Mouse (Mus musculus): ENCODE measurements around the gene Myo10. TPM values are rescaled to one million over a fixed set of nuclear protein-coding genes. Genes with fewer than 3 reads are reported as not detected.

The Myo10 gene
- total RNA-seq, 2 experiments from 2014 or later: 65.4 to 82.1 TPM

GRCm38 (mm10) chr15:25608742-25609141 is 13.6 kb upstream of the Myo10 start:
- no peak for DNase-seq
- intact Hi-C loops (cut with DNase I): no loop called here

GRCm38 (mm10) chr15:25609253-25609652 is 13.1 kb upstream of the Myo10 start:
- no peak for DNase-seq
- intact Hi-C loops (cut with DNase I): no loop called here

- DNase-seq: no peak
- intact Hi-C loops (cut with DNase I): no loop called here
Measured at GRCm38 (mm10) chr15:25611178-25611577, 11.1 kb upstream of the Myo10 start.

GRCm38 (mm10) chr15:25620560-25620959 is 1.8 kb upstream of the Myo10 start:
- DNase-seq: no peak
- intact Hi-C loops (cut with DNase I): loop anchor here (5.0 kb wide), 2 partner anchors 133 to 167 kb away; no protein-coding TSS in a partner anchor

DNA sequence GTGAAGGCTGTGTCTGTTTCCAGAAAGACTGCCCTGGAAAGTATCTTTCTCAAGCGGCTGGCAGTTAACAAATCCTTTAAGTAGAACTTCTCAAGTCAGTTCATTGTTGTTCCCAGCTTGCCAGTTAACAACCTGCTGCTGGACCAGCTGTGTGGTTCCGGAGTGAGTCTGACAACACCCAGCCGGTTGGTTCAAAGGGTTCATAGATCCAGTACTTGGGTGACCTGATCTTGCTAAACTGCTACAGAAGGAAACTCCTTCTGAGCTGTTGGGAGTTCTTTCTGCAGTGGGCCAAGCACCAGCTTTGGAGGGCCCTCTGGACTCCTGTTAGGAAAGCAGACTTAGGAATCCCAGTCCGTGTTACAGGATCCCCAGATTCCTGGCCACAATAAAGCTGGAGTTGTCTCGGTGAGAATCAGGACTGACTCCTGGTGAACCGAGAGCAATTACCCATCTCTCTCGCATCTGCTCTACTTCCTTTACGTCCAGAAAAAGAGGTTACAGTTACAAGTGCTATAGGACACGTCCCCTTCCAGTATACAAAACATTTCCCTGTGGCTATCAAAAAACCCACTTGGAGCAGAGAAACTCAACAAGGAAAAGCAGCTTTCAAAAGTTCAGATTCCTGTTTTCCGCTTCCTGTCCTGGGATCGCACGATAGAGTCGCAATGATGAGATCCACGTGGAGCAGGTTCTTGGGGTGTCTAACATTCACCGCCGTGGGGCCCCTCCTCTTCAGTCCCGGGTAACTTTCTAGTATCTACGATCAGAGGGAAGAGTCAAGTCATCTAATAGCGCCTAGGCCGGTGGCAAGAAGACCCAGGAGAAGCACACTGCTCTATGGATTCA is 750 bp upstream of the Myo10 start:
- intact Hi-C loops (cut with DNase I): loop anchor here (1.0 to 5.0 kb wide), 5 partner anchors 39 to 166 kb away; no protein-coding TSS in a partner anchor
- DNase-seq: no peak

DNA sequence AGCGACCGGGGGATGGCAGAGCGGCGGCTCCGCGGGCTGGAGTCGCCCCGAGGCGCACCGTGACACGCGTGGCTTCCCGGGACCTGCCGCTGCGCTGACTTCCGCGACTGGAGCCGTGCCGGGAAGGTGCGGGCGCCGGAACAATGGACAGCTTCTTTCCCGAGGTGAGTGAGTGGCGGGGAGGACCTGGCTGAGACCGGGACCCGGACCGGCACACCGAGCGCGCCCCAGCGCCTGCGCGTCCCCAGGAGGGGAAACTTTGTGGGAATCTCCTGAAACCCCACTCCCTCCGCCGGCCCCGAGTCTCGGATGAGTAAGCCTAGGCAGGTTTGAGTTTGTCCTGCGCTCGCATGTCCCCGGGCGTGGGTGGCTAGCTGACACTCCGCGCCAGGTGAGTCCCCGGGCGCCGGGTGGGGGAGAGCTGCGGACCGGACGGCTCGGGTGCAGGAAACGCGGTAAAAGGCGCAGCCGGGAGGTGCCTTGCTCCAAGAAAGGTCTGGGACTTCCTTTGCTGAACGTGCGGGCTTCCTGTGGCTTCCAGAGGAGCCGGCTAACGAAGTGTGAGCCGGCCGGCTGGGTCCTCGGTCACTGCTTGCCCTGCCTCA is 644 bp downstream of the Myo10 start:
- intact Hi-C loops (cut with DNase I): loop anchor here (1.0 to 5.0 kb wide), 6 partner anchors 40 to 182 kb away; no protein-coding TSS in a partner anchor
- DNase-seq: peak; percentile 57 to 70

DNA sequence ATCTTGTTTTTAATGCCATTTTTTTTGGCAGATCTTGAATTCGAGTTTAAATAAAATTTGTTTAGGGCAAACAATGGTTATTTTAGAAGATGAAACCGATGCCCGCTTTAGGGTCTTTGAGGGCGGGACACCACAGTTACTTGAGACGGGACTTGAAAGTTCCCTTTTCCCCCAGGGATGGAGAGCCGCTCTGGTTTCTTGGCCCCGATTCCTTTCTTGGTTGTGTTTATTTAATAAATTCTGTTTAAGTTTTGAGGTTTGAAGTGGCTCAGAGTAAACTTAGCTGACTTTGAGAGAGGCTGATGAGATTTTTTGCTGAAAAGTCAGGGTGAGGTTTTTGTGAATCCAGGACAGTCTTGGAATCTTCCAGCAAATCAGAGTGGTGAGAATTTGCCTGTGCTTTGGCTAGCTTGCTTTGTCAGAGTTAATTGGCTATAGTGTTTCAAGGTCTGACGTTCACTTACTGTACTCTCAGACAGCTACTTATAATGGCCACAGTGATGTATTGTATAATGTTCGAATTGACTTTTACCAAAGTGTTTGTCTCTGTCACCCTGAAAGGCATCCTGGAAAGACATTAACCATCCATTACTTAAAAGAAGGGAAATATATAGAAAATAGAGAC is 1.3 kb downstream of the Myo10 start:
- intact Hi-C loops (cut with DNase I): loop anchor here (1.0 to 5.0 kb wide), 5 partner anchors 41 to 182 kb away; no protein-coding TSS in a partner anchor
- DNase-seq: no peak

- peak; percentile 47 to 55 for DNase-seq
- intact Hi-C loops (cut with DNase I): loop anchor here (5.0 kb wide), 2 partner anchors 137 to 163 kb away; no protein-coding TSS in a partner anchor
Measured at GRCm38 (mm10) chr15:25624263-25624662, 1.9 kb downstream of the Myo10 start.

DNA sequence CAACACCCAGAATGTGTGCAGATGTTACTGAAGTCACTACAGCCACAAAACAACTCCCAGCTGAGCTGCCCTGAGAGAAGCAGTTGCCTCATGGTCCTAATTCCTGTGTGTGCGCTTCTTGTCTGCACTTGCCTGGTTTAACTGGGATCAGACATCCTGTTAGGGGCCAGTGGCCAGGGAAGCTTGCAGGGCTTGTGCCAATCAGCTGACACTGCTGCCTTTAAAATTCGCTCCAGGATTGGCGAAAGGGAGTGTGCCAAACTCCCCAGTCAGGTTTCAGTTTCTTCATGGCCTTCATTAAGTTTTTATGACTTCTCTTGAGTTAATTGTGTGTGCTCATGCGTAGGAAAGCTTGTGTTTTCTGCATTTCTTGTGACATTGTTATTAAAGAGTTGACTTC is 3.1 kb downstream of the Myo10 start:
- intact Hi-C loops (cut with DNase I): no loop called here
- DNase-seq: no peak

GRCm38 (mm10) chr15:25627012-25627411 is 4.7 kb downstream of the Myo10 start:
- DNase-seq: no peak
- intact Hi-C loops (cut with DNase I): no loop called here

- intact Hi-C loops (cut with DNase I): no loop called here
Measured at GRCm38 (mm10) chr15:25628251-25628650, 5.9 kb downstream of the Myo10 start.

GRCm38 (mm10) chr15:25630716-25631115 is 8.4 kb downstream of the Myo10 start:
- intact Hi-C loops (cut with DNase I): no loop called here
- DNase-seq: no peak

More at GRCm38 (mm10) chr15:25628251-25628650, 5.9 kb downstream of the Myo10 start:
- no peak for DNase-seq

GRCm38 (mm10) chr15:25631332-25631731 is 9.0 kb downstream of the Myo10 start:
- DNase-seq: no peak
- intact Hi-C loops (cut with DNase I): no loop called here

DNA sequence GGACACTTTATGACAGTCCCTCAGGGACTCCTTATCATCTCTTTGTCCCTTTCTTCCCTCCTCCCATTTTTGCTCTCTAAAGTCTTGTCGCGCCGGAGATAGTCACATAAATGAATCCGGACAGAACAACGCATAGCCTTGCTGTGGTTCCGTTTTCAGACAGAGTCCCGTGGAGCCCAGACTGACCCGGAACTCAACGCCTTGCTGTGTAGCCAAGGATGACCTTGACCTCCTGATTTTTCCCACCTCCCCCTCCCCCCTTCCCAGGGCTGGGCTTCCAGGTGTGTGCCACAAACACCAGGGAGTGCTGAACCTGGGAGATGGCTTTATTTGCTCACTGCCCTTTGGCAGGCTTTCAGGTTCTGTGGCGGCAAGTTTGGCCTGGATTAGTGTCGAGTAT is 10.6 kb downstream of the Myo10 start:
- intact Hi-C loops (cut with DNase I): no loop called here
- no peak for DNase-seq

DNA sequence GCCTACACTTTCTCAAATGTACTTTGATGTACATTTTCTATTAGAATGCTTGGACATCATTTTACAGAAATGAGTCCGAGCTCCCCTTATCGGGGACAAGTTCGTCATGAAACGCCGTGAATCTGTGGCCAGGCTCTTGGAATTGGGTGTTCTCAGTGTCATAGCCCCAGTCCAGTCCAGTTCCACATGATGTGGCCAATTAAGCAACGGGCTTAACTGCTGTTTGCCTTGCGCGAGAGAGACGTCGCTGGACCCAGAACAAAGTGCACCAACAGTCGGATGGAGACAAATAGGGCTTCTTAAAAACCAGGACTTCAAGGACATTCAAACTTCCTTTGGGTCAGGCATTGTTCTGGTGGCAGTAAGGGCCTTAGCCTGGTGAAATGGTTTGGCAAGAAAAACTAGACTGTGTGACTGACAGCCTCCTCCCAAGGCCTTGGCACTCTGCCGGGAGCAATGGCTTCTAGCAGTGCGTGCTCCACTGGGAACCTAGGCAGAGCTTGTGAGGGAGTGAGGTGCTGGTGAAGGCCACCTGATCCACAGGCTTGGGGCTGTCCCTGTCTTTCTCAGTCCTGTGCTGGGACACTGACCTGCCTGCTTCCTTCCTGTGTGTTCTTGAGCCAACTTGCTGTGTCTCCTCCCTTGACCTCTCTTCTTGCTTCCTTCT is 11.5 kb downstream of the Myo10 start:
- intact Hi-C loops (cut with DNase I): no loop called here
- peak; percentile 41 to 61 for DNase-seq

DNA sequence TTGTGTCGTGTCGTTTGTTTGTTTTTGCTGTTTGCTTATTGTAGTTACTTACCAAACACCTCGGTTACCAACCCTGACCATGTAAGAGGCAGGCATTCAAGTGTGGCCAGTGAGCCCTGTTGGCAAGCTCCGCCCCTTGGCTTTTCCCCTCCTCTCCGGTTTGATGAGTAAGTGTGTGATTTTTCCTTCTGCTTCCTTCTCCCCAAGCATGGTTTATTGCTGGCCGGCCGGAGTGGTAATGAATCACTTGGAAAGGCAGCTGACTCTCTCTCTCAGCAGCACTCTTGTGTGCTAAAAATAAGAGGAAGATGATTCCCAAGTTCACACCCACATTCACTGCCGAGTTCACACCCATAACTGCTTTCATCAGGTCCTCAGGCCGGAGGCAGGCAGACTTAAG is 15.4 kb downstream of the Myo10 start:
- intact Hi-C loops (cut with DNase I): no loop called here
- peak; percentile 27 to 44 for DNase-seq

DNA sequence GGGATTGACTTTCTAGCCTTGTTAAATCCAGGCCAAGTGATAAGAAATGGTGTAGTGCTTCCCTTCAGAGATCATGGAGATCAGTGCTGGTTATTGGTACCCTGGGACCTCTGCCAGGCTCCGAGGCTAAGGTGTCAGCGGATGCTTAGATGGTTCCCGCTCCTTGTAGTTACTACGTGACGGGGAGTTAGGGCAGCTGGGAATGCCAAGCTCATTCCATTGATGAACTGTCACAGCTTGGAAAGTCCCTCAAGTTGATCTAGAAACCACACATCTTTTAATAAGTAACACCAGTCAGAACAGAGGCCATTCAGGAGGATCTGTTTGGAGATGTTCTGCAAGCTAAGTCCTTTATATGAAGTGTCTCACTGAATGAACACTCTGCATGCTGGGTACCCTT is 16.9 kb downstream of the Myo10 start:
- intact Hi-C loops (cut with DNase I): no loop called here
- no peak for DNase-seq

DNA sequence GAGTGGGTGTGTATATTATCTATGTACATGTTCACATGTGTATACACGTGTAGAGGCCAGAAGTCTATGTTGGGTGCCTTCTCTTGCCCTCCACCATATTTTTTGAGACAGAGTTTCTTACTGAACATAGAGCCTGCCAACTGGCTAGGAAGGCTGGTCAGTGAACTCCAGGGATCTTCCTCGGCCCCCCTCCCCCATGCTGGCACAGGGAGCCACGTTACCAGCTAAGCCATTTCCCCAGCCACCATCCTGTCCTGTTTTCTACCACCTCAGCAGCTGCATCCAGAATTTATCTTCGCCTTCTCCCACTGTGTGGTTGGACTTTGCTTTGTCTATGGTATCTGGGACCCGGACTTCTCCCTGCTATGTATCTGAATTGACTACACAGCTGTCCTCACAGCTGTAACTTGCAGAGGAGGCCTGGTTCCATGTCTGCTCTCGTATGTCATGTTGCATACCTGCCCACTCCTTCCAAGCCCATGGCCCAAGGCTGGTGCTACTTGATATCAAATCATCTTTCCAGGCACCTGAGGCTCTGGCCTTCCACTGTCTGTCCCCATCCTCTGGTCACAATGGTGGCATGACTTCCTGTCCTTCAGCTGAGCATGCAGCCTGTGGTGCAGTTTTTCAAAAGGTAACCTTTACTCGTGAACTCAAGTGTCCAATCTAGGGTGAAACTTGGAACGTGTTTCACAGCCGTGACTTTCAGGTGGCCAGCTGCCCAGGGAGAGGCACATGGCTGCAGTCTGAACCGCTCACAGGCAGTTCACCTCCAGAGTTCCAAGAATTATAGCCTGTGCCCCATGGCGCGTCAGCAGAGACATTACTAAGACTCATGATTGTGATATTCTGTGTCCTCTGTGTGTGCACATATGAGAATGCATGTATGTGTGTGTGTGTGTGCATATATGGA is 18.8 kb downstream of the Myo10 start:
- DNase-seq: peak; percentile 29 to 49
- intact Hi-C loops (cut with DNase I): no loop called here

GRCm38 (mm10) chr15:25642214-25643058 is 20.1 kb downstream of the Myo10 start:
- no peak for DNase-seq
- intact Hi-C loops (cut with DNase I): no loop called here

Measured in heart, postnatal 36 days (tissue).